8 mouse cellular contexts compared by ENCODE assay signal in the genomic region with DNA sequence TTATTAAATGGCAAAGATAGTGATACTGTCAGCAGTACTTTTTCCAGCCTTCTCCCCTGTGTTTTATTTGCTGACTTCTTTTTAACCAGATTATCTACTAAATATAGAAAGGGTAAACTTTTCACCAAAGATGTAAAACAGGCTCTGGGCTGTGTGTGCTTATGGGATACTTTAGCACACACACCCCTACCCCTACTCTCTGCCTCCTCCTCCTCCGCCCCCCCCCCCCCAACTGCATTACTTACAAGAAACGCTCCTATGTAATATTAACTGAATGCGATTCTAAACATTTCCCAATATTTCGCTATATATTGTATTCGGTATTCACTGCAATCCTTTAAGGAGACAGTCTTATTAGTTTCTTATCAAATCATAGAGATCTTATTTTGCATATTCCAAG. TPM values are rescaled to one million over a fixed set of nuclear protein-coding genes. Genes with fewer than 3 reads are reported as not detected.
DNase-seq lines count a peak whose midpoint lies in the region; ATAC-seq and TF ChIP-seq lines count a peak whose summit lies in the region.

No protein-coding gene starts in this region.

- no peaks in the 10 kb centered on the region for H3K9me3 ChIP-seq in intestine, postnatal 0 days (ENCODE audit: control insufficient read depth)
- no peaks in the 10 kb centered on the region for H3K9me3 ChIP-seq in neural tube, embryonic 13.5 days

- peak overlapping the region; percentile 20; the same call in 1 of the 2 replicates for H3K9ac ChIP-seq in liver, adult 2 months (ENCODE audit: low read depth, low read length)
- no peak overlapping the region for H3K9ac ChIP-seq in intestine, postnatal 0 days (ENCODE audit: low read depth, low read length)
- peak overlapping the region; percentile 61 for H3K9ac ChIP-seq in neural tube, embryonic 13.5 days

- WGBS in liver, adult 2 months: 8% methylated on average over 5 of the region's 5 CpGs
- WGBS in intestine, postnatal 0 days: 0% methylated on average over 4 of the region's 5 CpGs
- WGBS in neural tube, embryonic 13.5 days: 5% methylated on average over 5 of the region's 5 CpGs

- TF ChIP-seq CTCF in liver, adult 2 months (IDR thresholded peaks at IDR 0.05; ENCODE audit: low read depth, low read length): no peak
- TF ChIP-seq CTCF in embryonic fibroblast, embryonic 13.5 days (IDR thresholded peaks at IDR 0.05; ENCODE audit: borderline replicate concordance, insufficient read depth, low read length): no peak
- no peak for TF ChIP-seq CTCF in intestine, postnatal 0 days (IDR thresholded peaks at IDR 0.05; ENCODE audit: low read depth)

- H3K27ac ChIP-seq in liver, adult 2 months (replicated peaks; ENCODE audit: insufficient read depth, low read depth, low read length): peak overlapping the region; percentile 36; the same call in 1 of the 2 replicates
- no peak overlapping the region for H3K27ac ChIP-seq in embryonic fibroblast, embryonic 13.5 days (ENCODE audit: insufficient read depth, low read length)
- H3K27ac ChIP-seq in intestine, postnatal 0 days (ENCODE audit: low read depth, low read length): no peak overlapping the region
- H3K27ac ChIP-seq in neural tube, embryonic 13.5 days (replicated peaks): peak overlapping the region; percentile 81

- DNase-seq in liver, adult 2 months (ENCODE audit: extremely low read depth, low read depth, low spot score): no peak
- no peak for DNase-seq in liver
- no peak for DNase-seq in cerebellum, adult 11-12 months
- no peak for DNase-seq in kidney, postnatal 36 days
- DNase-seq in cerebellum, postnatal 36 days: no peak

- H3K4me2 ChIP-seq in intestine, postnatal 0 days (replicated peaks; ENCODE audit: low read depth): peak overlapping the region; percentile 84
- H3K4me2 ChIP-seq in neural tube, embryonic 13.5 days: peak overlapping the region; percentile 66

- H3K79me2 ChIP-seq in liver, adult 2 months (ENCODE audit: control insufficient read depth, insufficient read depth, low read length): no peaks in the 10 kb centered on the region

- peak overlapping the region; percentile 64 for H3K4me3 ChIP-seq in liver, adult 2 months (ENCODE audit: insufficient read depth, low read depth, low read length)
- H3K4me3 ChIP-seq in embryonic fibroblast, embryonic 13.5 days (ENCODE audit: insufficient read depth, low read length): peak overlapping the region; percentile 41
- peak overlapping the region; percentile 43 for H3K4me3 ChIP-seq in intestine, postnatal 0 days (ENCODE audit: low read depth, low read length)
- peak overlapping the region; percentile 88 for H3K4me3 ChIP-seq in neural tube, embryonic 13.5 days

- H3K36me3 ChIP-seq in liver, adult 2 months (ENCODE audit: control insufficient read depth, insufficient read depth, low read length): no peaks in the 10 kb centered on the region
- no peaks in the 10 kb centered on the region for H3K36me3 ChIP-seq in intestine, postnatal 0 days (ENCODE audit: control insufficient read depth, insufficient read depth)
- peaks cover 17% of the 10 kb centered on the region for H3K36me3 ChIP-seq in neural tube, embryonic 13.5 days

- TF ChIP-seq POLR2A in liver, adult 2 months (IDR thresholded peaks at IDR 0.05; ENCODE audit: extremely low read depth, insufficient read depth, low read length): no peak
- TF ChIP-seq POLR2A in embryonic fibroblast, embryonic 13.5 days (IDR thresholded peaks at IDR 0.05; ENCODE audit: low read depth, low read length): no peak

- no peaks in the 10 kb centered on the region for H3K27me3 ChIP-seq in liver, adult 2 months (ENCODE audit: control insufficient read depth, insufficient read depth, low read length)
- no peaks in the 10 kb centered on the region for H3K27me3 ChIP-seq in intestine, postnatal 0 days (replicated peaks; ENCODE audit: control insufficient read depth, insufficient read depth, low read length)
- H3K27me3 ChIP-seq in neural tube, embryonic 13.5 days: no peaks in the 10 kb centered on the region

- no peaks in the 10 kb centered on the region; the same call in 1 of the 2 replicates for H3K4me1 ChIP-seq in liver, adult 2 months (ENCODE audit: control insufficient read depth, insufficient read depth, low read length)
- peaks cover 2% of the 10 kb centered on the region; the same call in 1 of the 2 replicates for H3K4me1 ChIP-seq in embryonic fibroblast, embryonic 13.5 days (ENCODE audit: control insufficient read depth, insufficient read depth, low read length)
- H3K4me1 ChIP-seq in intestine, postnatal 0 days (replicated peaks; ENCODE audit: control insufficient read depth, insufficient read depth, low read length): peaks cover 5% of the 10 kb centered on the region; the same call in 1 of the 2 replicates
- H3K4me1 ChIP-seq in neural tube, embryonic 13.5 days (replicated peaks): peaks cover 11% of the 10 kb centered on the region

- no peak for ATAC-seq in intestine, postnatal 0 days
- peak; percentile 44 for ATAC-seq in neural tube, embryonic 13.5 days (ENCODE audit: low read depth)

RNA-seq across cellular contexts. Expression of a gene that starts 0.5 kb away (rescaled TPM):
- 0.13 and 0.28 TPM in 2 replicates for total RNA-seq in liver, adult 2 months (2014; rRNA removed)
- 0.04 and 0.05 TPM in 2 replicates for polyA plus RNA-seq in liver, adult 2 months (2012; rRNA removed)
- 8.6 and 10.4 TPM in 2 replicates for polyA plus RNA-seq in embryonic fibroblast, embryonic 13.5 days (2011; ENCODE audit: insufficient read length, low read depth, missing spikeins)
- polyA plus RNA-seq in intestine, postnatal 0 days (2015; fragmentation: Nextera tagmentation; extraction: Ambion mirVana): 2.2 and 3.3 TPM in 2 replicates
- 32.1 and 37.5 TPM in 2 replicates for polyA plus RNA-seq in neural tube, embryonic 13.5 days (2015; fragmentation: Nextera tagmentation; extraction: Ambion mirVana)

Comparison
In these comparisons a context has a peak if more than half of its experiments do, and no peak if none do; other contexts are left out.
1. H3K27ac ChIP-seq: peak in liver, adult 2 months (single experiment) and neural tube, embryonic 13.5 days (single experiment); none in embryonic fibroblast, embryonic 13.5 days (single experiment) and intestine, postnatal 0 days (single experiment).
2. Peak in every context shown above with its lines, with median percentiles within 50 percentile points of each other: H3K4me3 ChIP-seq.